Mouse (Mus musculus) forebrain, postnatal 0 days (tissue): ENCODE results near the gene Rbfox3. TPM values are rescaled to one million over a fixed set of nuclear protein-coding genes. Genes with fewer than 3 reads are reported as not detected.
A peak's percentile ranks its signal among the peaks of the same experiment; 100 is the strongest.

Experiments used
- ATAC-seq: fragments of 200-750 bp; cut with Nextera tagmentation; 2 replicates; pipeline ENCODE4 v1.8.0; 2017; ENCODE audit warnings: mild to moderate bottlenecking, moderate library complexity
- DNase-seq: peaks from one replicate; pipeline ENCODE4 v3.0.0-alpha.2; 2015
- H3K27ac ChIP-seq: fragments of 300-500 bp; sonication (generic); 2 replicates; pipeline ENCODE4 v1.5.1; 2014; ENCODE audit warnings: low read depth, mild to moderate bottlenecking, antibody characterized with exemption, low read length, moderate library complexity, mixed read lengths
- H3K27me3 ChIP-seq: fragments of 300-500 bp; sonication (generic); 2 replicates; pipeline ENCODE4 v1.6.1; 2014; ENCODE audit warnings: mild to moderate bottlenecking, low read length, mixed read lengths; ENCODE audit not compliant: insufficient read depth
- H3K36me3 ChIP-seq: fragments of 300-500 bp; sonication (generic); 2 replicates; pipeline ENCODE4 v1.6.1; 2014; ENCODE audit warnings: mild to moderate bottlenecking, moderate library complexity; ENCODE audit not compliant: insufficient read depth
- H3K4me1 ChIP-seq: fragments of 300-500 bp; sonication (generic); 2 replicates; pipeline ENCODE4 v1.6.1; 2014; ENCODE audit warnings: antibody characterized with exemption; ENCODE audit not compliant: insufficient read depth
- H3K4me2 ChIP-seq: fragments of 300-500 bp; sonication (generic); 2 replicates; pipeline ENCODE4 v1.6.1; 2014; ENCODE audit warnings: low read depth, mild to moderate bottlenecking, moderate library complexity
- H3K4me3 ChIP-seq: fragments of 300-500 bp; sonication (generic); 2 replicates; pipeline ENCODE4 v1.5.1; 2014; ENCODE audit warnings: low read depth, low read length, mixed read lengths
- H3K9ac ChIP-seq: fragments of 300-500 bp; sonication (generic); 2 replicates; pipeline ENCODE4 v1.6.1; 2014; ENCODE audit warnings: mild to moderate bottlenecking
- H3K9me3 ChIP-seq: fragments of 300-500 bp; sonication (generic); 2 replicates; pipeline ENCODE4 v1.6.1; 2016; ENCODE audit warnings: low read length
- CTCF ChIP-seq: sonication (generic); IDR thresholded peaks from 2 replicates; pipeline ENCODE4 v1.5.1; 2016; ENCODE audit warnings: antibody characterized with exemption, control low read depth, low read depth
- WGBS: fragments of 180-500 bp; shearing (Covaris S2); extraction: QIAGEN DNeasy Blood & Tissue Kit; methylation state at CpG from one replicate; pipeline ENCODE4 v1.1.7; 2014; 5-methylcytosine and 5-hydroxymethylcytosine counted together
- polyA plus RNA-seq: library from polyadenylated mRNA; unstranded; fragments of >200 nt; fragmentation: Nextera tagmentation; extraction: Ambion mirVana; gene quantifications from 2 replicates; pipeline ENCODE4 v1.2.1, GENCODE M21; 2015
- total RNA-seq: library from RNA; depleted of rRNA; stranded (reverse); fragments of >200 nt; gene quantifications from 2 replicates; pipeline ENCODE4 v1.2.3, GENCODE M21; 2014

The Rbfox3 gene
- total and polyA plus RNA-seq, 2 experiments from 2014 or later = 37.3 to 82.3 TPM

- H3K4me3 ChIP-seq = no peak overlapping the region
- no peak overlapping the region for H3K4me2 ChIP-seq
- no peaks in the 10 kb centered on the region for H3K36me3 ChIP-seq
- no peak for DNase-seq
- H3K9ac ChIP-seq = no peak overlapping the region
- no peak for TF ChIP-seq CTCF
- no peaks in the 10 kb centered on the region for H3K9me3 ChIP-seq
- 69% methylated on average over 10 of the region's 10 CpGs for WGBS
- no peak overlapping the region for H3K27ac ChIP-seq
- ATAC-seq = no peak
- peaks cover 20% of the 10 kb centered on the region for H3K4me1 ChIP-seq
- no peaks in the 10 kb centered on the region; the same call in 1 of the 2 replicates for H3K27me3 ChIP-seq
These were observed 641 bp downstream of the Rbfox3 start for GRCm38 (mm10) chr11:118910756-118911155.

- DNase-seq (peak; percentile 64), ATAC-seq (peak; percentile 49)
- Histone ChIP-seq H3K9ac (peak overlapping the region; percentile 88), H3K4me2 (peak overlapping the region; percentile 79), H3K27me3 (no peaks in the 10 kb centered on the region; the same call in 1 of the 2 replicates), H3K4me3 (peak overlapping the region; percentile 79), H3K27ac (peak overlapping the region; percentile 94), H3K36me3 (no peaks in the 10 kb centered on the region), H3K9me3 (no peaks in the 10 kb centered on the region), H3K4me1 (peaks cover 25% of the 10 kb centered on the region)
- 7% methylated on average over 13 of the region's 13 CpGs for WGBS
- TF ChIP-seq CTCF = 0 out of 2 replicates have a peak, but pooled peaks have one; percentile 1
These were observed 1.6 kb downstream of the Rbfox3 start for GRCm38 (mm10) chr11:118909814-118910201.

- WGBS = 3% methylated on average over 61 of the region's 90 CpGs
- peaks cover 27% of the 10 kb centered on the region for H3K4me1 ChIP-seq
- TF ChIP-seq CTCF = no peak
- H3K36me3 ChIP-seq = no peaks in the 10 kb centered on the region
- H3K4me3 ChIP-seq = peak overlapping the region; percentile 79
- H3K27ac ChIP-seq = peak overlapping the region; percentile 94
- ATAC-seq = peak; percentile 79
- no peaks in the 10 kb centered on the region; the same call in 1 of the 2 replicates for H3K27me3 ChIP-seq
- peak overlapping the region; percentile 79 for H3K4me2 ChIP-seq
- no peaks in the 10 kb centered on the region for H3K9me3 ChIP-seq
- peak overlapping the region; percentile 88 for H3K9ac ChIP-seq
- DNase-seq = peak; percentile 78
These were observed 2.2 kb downstream of the Rbfox3 start for GRCm38 (mm10) chr11:118908981-118909813.

GRCm38 (mm10) chr11:118908431-118908980, 2.9 kb downstream of the Rbfox3 start:
- H3K4me2 ChIP-seq = peak overlapping the region; percentile 79
- peaks cover 27% of the 10 kb centered on the region for H3K4me1 ChIP-seq
- peak; percentile 34 for ATAC-seq
- no peaks in the 10 kb centered on the region for H3K36me3 ChIP-seq
- H3K27ac ChIP-seq = peak overlapping the region; percentile 94
- peak overlapping the region; percentile 88 for H3K9ac ChIP-seq
- peak; percentile 64 for DNase-seq
- H3K9me3 ChIP-seq = no peaks in the 10 kb centered on the region
- peak; percentile 15; the same call in 1 of the 2 replicates for TF ChIP-seq CTCF
- WGBS = 0% methylated on average over 47 of the region's 52 CpGs
- H3K27me3 ChIP-seq = no peaks in the 10 kb centered on the region; the same call in 1 of the 2 replicates
- peak overlapping the region; percentile 79 for H3K4me3 ChIP-seq

- WGBS = 1% methylated on average over 43 of the region's 43 CpGs
- no peak for DNase-seq
These were observed 3.7 kb downstream of the Rbfox3 start for GRCm38 (mm10) chr11:118907471-118908401.

GRCm38 (mm10) chr11:118906824-118907470, 4.5 kb downstream of the Rbfox3 start:
- ATAC-seq = no peak
- 7% methylated on average over 22 of the region's 23 CpGs for WGBS
- Histone ChIP-seq H3K9ac (peak overlapping the region; percentile 88), H3K4me2 (peak overlapping the region; percentile 79), H3K4me1 (peaks cover 22% of the 10 kb centered on the region; the same call in 1 of the 2 replicates), H3K9me3 (no peaks in the 10 kb centered on the region), H3K27me3 (no peaks in the 10 kb centered on the region; the same call in 1 of the 2 replicates), H3K4me3 (peak overlapping the region; percentile 79), H3K27ac (no peak overlapping the region), H3K36me3 (no peaks in the 10 kb centered on the region)
- no peak for TF ChIP-seq CTCF
- DNase-seq = peak; percentile 48

More at GRCm38 (mm10) chr11:118907471-118908401, 3.7 kb downstream of the Rbfox3 start:
- H3K9me3 ChIP-seq = no peaks in the 10 kb centered on the region
- no peak for ATAC-seq
- H3K9ac ChIP-seq = peak overlapping the region; percentile 88
- H3K27me3 ChIP-seq = no peaks in the 10 kb centered on the region; the same call in 1 of the 2 replicates
- peak overlapping the region; percentile 79 for H3K4me3 ChIP-seq
- peaks cover 24% of the 10 kb centered on the region for H3K4me1 ChIP-seq
- TF ChIP-seq CTCF = 0 out of 2 replicates have a peak, but pooled peaks have one; percentile 22
- H3K27ac ChIP-seq = peak overlapping the region; percentile 94; the same call in 1 of the 2 replicates
- H3K36me3 ChIP-seq = no peaks in the 10 kb centered on the region
- H3K4me2 ChIP-seq = peak overlapping the region; percentile 79
